Mouse (Mus musculus): ENCODE data around the gene H2afb2. TPM values are rescaled to one million over a fixed set of nuclear protein-coding genes. Genes with fewer than 3 reads are reported as not detected.

The H2afb2 gene
- not detected for total RNA-seq (2022)

GRCm38 (mm10) chrX:116680878-116681277 is at the start of gene H2afb2:
TSS of gene H2afb2 (plus strand) at chrX:116681178.
- DNase-seq (ENCODE audit: low spot score in 2 of 2) = no peak

Other genes with a start within 250 kb of the H2afb2 start
- not detected for gene Cpxcr1, start 232.2 kb upstream of the H2afb2 start, total RNA-seq (2022)

Data from left cerebral cortex, adult 8-10 months (tissue).